ENCODE assay signal across 22 mouse cellular contexts in genomic region chr1:40262441-40263121, GRCm38 (mm10). TPM values are rescaled to one million over a fixed set of nuclear protein-coding genes. Genes with fewer than 3 reads are reported as not detected.
A peak's percentile ranks its signal among the peaks of the same experiment; 100 is the strongest.
DNase-seq lines count a peak whose midpoint lies in the region; ATAC-seq and TF ChIP-seq lines count a peak whose summit lies in the region.
"Had no signal": no experiment of that assay in that cellular context is flagged by ENCODE, and none has a peak within 500 bp of the region (broad histone marks: within the 10 kb centered on the region; RNA-seq: fewer than 3 reads in every experiment).

No protein-coding gene starts in this region.

- no peak for TF ChIP-seq EP300 in heart, adult 2 months (IDR thresholded peaks at IDR 0.05; ENCODE audit: insufficient read depth, low read depth, low read length)

- no peak overlapping the region for H3K4me3 ChIP-seq in heart, adult 2 months
- H3K4me3 ChIP-seq: heart, embryonic 10.5 days; hindbrain, embryonic 13.5 days; intestine, embryonic 15.5 days had no signal

- ATAC-seq in hematopoietic stem cell, adult 5-6 weeks (replicated peaks in 1 of 2; ENCODE audit: insufficient read depth in 1 of 2, low FRiP score in 2 of 2, low TSS enrichment in 1 of 2, low read depth in 1 of 2, poor library complexity in 2 of 2, severe bottlenecking in 2 of 2), result peak; percentile 20 to 23; a peak in 2 of 4 replicates
- ATAC-seq in cerebellum, adult (ENCODE audit: insufficient number of reproducible peaks, low FRiP score, low TSS enrichment), result no peak
- ATAC-seq: intestine, embryonic 15.5 days; liver, postnatal 0 days had no signal

- no peaks in the 10 kb centered on the region for H3K79me2 ChIP-seq in heart, adult 2 months (replicated peaks; ENCODE audit: control insufficient read depth, insufficient read depth, low read length)

- H3K27me3 ChIP-seq in heart, adult 2 months (ENCODE audit: control insufficient read depth, insufficient read depth, low read length), result no peaks in the 10 kb centered on the region
- H3K27me3 ChIP-seq: intestine, embryonic 15.5 days had no signal

- no peak for TF ChIP-seq CTCF in heart, adult 2 months (IDR thresholded peaks at IDR 0.05)

- H3K36me3 ChIP-seq in heart, adult 2 months (ENCODE audit: control insufficient read depth, insufficient read depth, low read length), result no peaks in the 10 kb centered on the region; the same call in 1 of the 2 replicates
- H3K36me3 ChIP-seq: G1E; heart, embryonic 10.5 days; hindbrain, embryonic 13.5 days; intestine, embryonic 15.5 days had no signal

- intact Hi-C loops in heart, adult 2 months (cut with DNase I), result loop anchor here (5.0 kb wide), 1 partner anchor 90 kb away; no protein-coding TSS in a partner anchor

- H3K27ac ChIP-seq in heart, adult 2 months, result no peak overlapping the region
- H3K27ac ChIP-seq: heart, embryonic 10.5 days; hindbrain, embryonic 13.5 days; intestine, embryonic 15.5 days had no signal

- WGBS in heart, adult 2 months, result 74% methylated on average over 9 of the region's 9 CpGs

- no peak overlapping the region for H3K9ac ChIP-seq in heart, adult 2 months (ENCODE audit: low read depth, low read length)
- H3K9ac ChIP-seq: hindbrain, embryonic 13.5 days; intestine, embryonic 15.5 days; liver, postnatal 0 days had no signal

- peaks cover 9% of the 10 kb centered on the region for H3K4me1 ChIP-seq in heart, adult 2 months (ENCODE audit: control insufficient read depth, insufficient read depth, low read length)

- TF ChIP-seq POLR2A in heart, adult 2 months (IDR thresholded peaks at IDR 0.05; ENCODE audit: insufficient read depth, low read depth, low read length), result no peak

- DNase-seq in heart, adult 11 months, result peak; percentile 67
- DNase-seq in heart, adult 2 months, result no peak
- peak; percentile 67 to 74 for DNase-seq in B cell, adult 2 months
- peak; percentile 23 for DNase-seq in retina, postnatal 1 day
- no peak for DNase-seq in urinary bladder, adult 18-20 months (ENCODE audit: low spot score in 2 of 2)
- DNase-seq in layer of hippocampus, postnatal 14 days (ENCODE audit: low spot score in 2 of 2), result no peak
- DNase-seq: adrenal gland, adult 8-10 months; cerebellum, adult 2 months; cerebellum, postnatal 25 days; embryo, embryonic 11 days; gastrocnemius, postnatal 36 days; kidney, adult 9 months; kidney, postnatal 14 days; liver, postnatal 0 days; lung, postnatal 10 days; thymus, adult 2 months had no signal

RNA-seq across cellular contexts. Expression of gene Il1r1, which starts 37.7 kb away (rescaled TPM):
- 1 to 10 TPM; 5.5 to 6.1 TPM for total RNA-seq in heart, adult 2 months (2021)
- polyA plus RNA-seq in heart, adult 2 months (2012; rRNA removed), result 4.8 and 6.1 TPM in 2 replicates
- total RNA-seq in hematopoietic stem cell, adult 5-6 weeks (2017), result 45.8 and 47.6 TPM in 2 replicates
- total RNA-seq in layer of hippocampus, postnatal 14 days (2021), result 1 to 10 TPM; 5.3 to 5.8 TPM
- polyA plus RNA-seq: G1E had no signal

Comparison
In these comparisons a context has a peak if more than half of its experiments do, and no peak if none do; other contexts are left out.
1. DNase-seq: peak in heart, adult 11 months (single experiment), B cell, adult 2 months (2 of 2) and retina, postnatal 1 day (single experiment); none in heart, adult 2 months (0 of 2), urinary bladder, adult 18-20 months (0 of 2) and layer of hippocampus, postnatal 14 days (0 of 2).